Mouse (Mus musculus): ENCODE measurements around the gene Coq6. TPM values are rescaled to one million over a fixed set of nuclear protein-coding genes. Genes with fewer than 3 reads are reported as not detected.
"Not testable (repeated sequence)": the region's sequence is repeated elsewhere in the genome, so short reads cannot be mapped to it uniquely, and the experiment has no call there.

Gene Coq6
- 53.7 and 74.2 TPM in 2 replicates for polyA plus RNA-seq (2016; fragmentation: Nextera tagmentation; extraction: Ambion mirVana)

GRCm38 (mm10) chr12:84361555-84362489, at the start of gene Coq6, which contains the start of gene Fam161b:
Gene Coq6, plus strand, starts transcription at chr12:84361657.
Gene Fam161b, minus strand, starts transcription at chr12:84361833.
- no peaks in the 10 kb centered on the region for H3K27me3 ChIP-seq (ENCODE audit: insufficient read depth, poor library complexity, severe bottlenecking)
- under 1% methylated on average over 51 of the region's 51 CpGs for WGBS
- H3K9me3 ChIP-seq: no peaks in the 10 kb centered on the region
- H3K4me3 ChIP-seq: peak within 1 kb of the TSS; percentile 94
- H3K36me3 ChIP-seq: peaks cover 5% of the 10 kb centered on the region
- H3K4me1 ChIP-seq: peaks cover 28% of the 10 kb centered on the region
- H3K27ac ChIP-seq: peak within 1 kb of the TSS; percentile 89
- DNase-seq (ENCODE audit: low spot score): peak; percentile 98

GRCm38 (mm10) chr12:84316006-84316405, 45.5 kb upstream of the Coq6 start:
- no peak for DNase-seq (ENCODE audit: low spot score)
- WGBS: 37% methylated on average over 7 of the region's 7 CpGs
- peaks cover 16% of the 10 kb centered on the region; the same call in 1 of the 2 replicates for H3K36me3 ChIP-seq
- H3K4me1 ChIP-seq: peaks cover 11% of the 10 kb centered on the region
- H3K9me3 ChIP-seq: no peaks in the 10 kb centered on the region
- H3K27ac ChIP-seq: peak overlapping the region; percentile 98
- H3K4me3 ChIP-seq: peak overlapping the region; percentile 96
- H3K27me3 ChIP-seq (ENCODE audit: insufficient read depth, poor library complexity, severe bottlenecking): no peaks in the 10 kb centered on the region

GRCm38 (mm10) chr12:84316721-84317621, 44.5 kb upstream of the Coq6 start, which contains the start of gene Zfp410:
Gene Zfp410, plus strand, starts transcription at chr12:84316852.
- H3K9me3 ChIP-seq: no peaks in the 10 kb centered on the region
- peak within 1 kb of the TSS; percentile 96 for H3K4me3 ChIP-seq
- DNase-seq (ENCODE audit: low spot score): peak; percentile 95
- peak within 1 kb of the TSS; percentile 98 for H3K27ac ChIP-seq
- no peaks in the 10 kb centered on the region for H3K27me3 ChIP-seq (ENCODE audit: insufficient read depth, poor library complexity, severe bottlenecking)
- WGBS: under 1% methylated on average over 77 of the region's 77 CpGs
- peaks cover 8% of the 10 kb centered on the region; the same call in 1 of the 2 replicates for H3K36me3 ChIP-seq
- H3K4me1 ChIP-seq: peaks cover 11% of the 10 kb centered on the region

GRCm38 (mm10) chr12:84327111-84327512, 34.3 kb upstream of the Coq6 start:
- no peak overlapping the region for H3K4me3 ChIP-seq
- H3K4me1 ChIP-seq: no peaks in the 10 kb centered on the region; the same call in 1 of the 2 replicates
- H3K27me3 ChIP-seq (ENCODE audit: insufficient read depth, poor library complexity, severe bottlenecking): no peaks in the 10 kb centered on the region
- WGBS: 50% methylated on average over 4 of the region's 4 CpGs
- peaks cover 69% of the 10 kb centered on the region for H3K36me3 ChIP-seq
- no peak overlapping the region for H3K27ac ChIP-seq
- no peak for DNase-seq (ENCODE audit: low spot score)
- H3K9me3 ChIP-seq: no peaks in the 10 kb centered on the region

- DNase-seq (ENCODE audit: low spot score): no peak
- Histone ChIP-seq H3K36me3 (peaks cover 98% of the 10 kb centered on the region), H3K27ac (no peak overlapping the region), H3K27me3 (ENCODE audit: insufficient read depth, poor library complexity, severe bottlenecking) (no peaks in the 10 kb centered on the region), H3K4me3 (no peak overlapping the region), H3K9me3 (no peaks in the 10 kb centered on the region), H3K4me1 (no peaks in the 10 kb centered on the region)
- WGBS: 93% methylated on average over 11 of the region's 11 CpGs
These were observed 24.4 kb upstream of the Coq6 start for GRCm38 (mm10) chr12:84336963-84337625.

GRCm38 (mm10) chr12:84347192-84347591, 14.3 kb upstream of the Coq6 start:
- H3K4me3 ChIP-seq: no peak overlapping the region
- DNase-seq (ENCODE audit: low spot score): no peak
- H3K9me3 ChIP-seq: no peaks in the 10 kb centered on the region
- 33% methylated on average over 2 of the region's 2 CpGs for WGBS
- peaks cover 46% of the 10 kb centered on the region for H3K36me3 ChIP-seq
- no peak overlapping the region for H3K27ac ChIP-seq
- no peaks in the 10 kb centered on the region for H3K4me1 ChIP-seq
- no peaks in the 10 kb centered on the region for H3K27me3 ChIP-seq (ENCODE audit: insufficient read depth, poor library complexity, severe bottlenecking)

- H3K4me1 ChIP-seq: peaks cover 19% of the 10 kb centered on the region
- 57% methylated on average over 2 of the region's 2 CpGs for WGBS
- not testable (repeated sequence) for H3K27me3 ChIP-seq (ENCODE audit: insufficient read depth, poor library complexity, severe bottlenecking); H3K27ac ChIP-seq; H3K4me3 ChIP-seq; DNase-seq (ENCODE audit: low spot score); H3K9me3 ChIP-seq
- peaks cover 26% of the 10 kb centered on the region for H3K36me3 ChIP-seq
These were observed 2.8 kb upstream of the Coq6 start for GRCm38 (mm10) chr12:84358699-84359098.

GRCm38 (mm10) chr12:84362872-84363271, 1.4 kb downstream of the Coq6 start:
- Histone ChIP-seq H3K27me3 (ENCODE audit: insufficient read depth, poor library complexity, severe bottlenecking) (no peaks in the 10 kb centered on the region), H3K36me3 (peaks cover 10% of the 10 kb centered on the region), H3K9me3 (no peaks in the 10 kb centered on the region), H3K27ac (peak overlapping the region; percentile 89; the same call in 1 of the 2 replicates), H3K4me1 (peaks cover 28% of the 10 kb centered on the region), H3K4me3 (peak overlapping the region; percentile 94)
- no peak for DNase-seq (ENCODE audit: low spot score)
- WGBS: 48% methylated on average over 2 of the region's 2 CpGs

GRCm38 (mm10) chr12:84364291-84364690, 2.8 kb downstream of the Coq6 start:
- no peak for DNase-seq (ENCODE audit: low spot score)
- H3K4me3 ChIP-seq: peak overlapping the region; percentile 19; the same call in 1 of the 2 replicates
- 70% methylated on average over 9 of the region's 9 CpGs for WGBS
- H3K4me1 ChIP-seq: peaks cover 28% of the 10 kb centered on the region
- H3K27me3 ChIP-seq (ENCODE audit: insufficient read depth, poor library complexity, severe bottlenecking): no peaks in the 10 kb centered on the region
- 0 out of 2 replicates have a peak overlapping the region, but pooled peaks have one; percentile 29 for H3K27ac ChIP-seq
- peaks cover 24% of the 10 kb centered on the region for H3K36me3 ChIP-seq
- H3K9me3 ChIP-seq: no peaks in the 10 kb centered on the region

GRCm38 (mm10) chr12:84365137-84365536, 3.7 kb downstream of the Coq6 start:
- Histone ChIP-seq H3K27ac (no peak overlapping the region), H3K4me1 (peaks cover 28% of the 10 kb centered on the region), H3K36me3 (peaks cover 33% of the 10 kb centered on the region), H3K27me3 (ENCODE audit: insufficient read depth, poor library complexity, severe bottlenecking) (no peaks in the 10 kb centered on the region), H3K4me3 (no peak overlapping the region), H3K9me3 (no peaks in the 10 kb centered on the region)
- WGBS: 90% methylated on average over 6 of the region's 6 CpGs
- no peak for DNase-seq (ENCODE audit: low spot score)

GRCm38 (mm10) chr12:84366971-84367370, 5.5 kb downstream of the Coq6 start:
- Histone ChIP-seq H3K9me3 (no peaks in the 10 kb centered on the region), H3K27me3 (ENCODE audit: insufficient read depth, poor library complexity, severe bottlenecking) (no peaks in the 10 kb centered on the region), H3K27ac (no peak overlapping the region), H3K36me3 (peaks cover 51% of the 10 kb centered on the region), H3K4me1 (peaks cover 18% of the 10 kb centered on the region), H3K4me3 (no peak overlapping the region)
- WGBS: 61% methylated on average over 9 of the region's 9 CpGs
- no peak for DNase-seq (ENCODE audit: low spot score)

GRCm38 (mm10) chr12:84371647-84372046, 10.2 kb downstream of the Coq6 start:
- WGBS: 90% methylated on average over 5 of the region's 5 CpGs
- peaks cover 87% of the 10 kb centered on the region for H3K36me3 ChIP-seq

More at GRCm38 (mm10) chr12:84371647-84372046, 10.2 kb downstream of the Coq6 start:
- DNase-seq (ENCODE audit: low spot score): no peak
- Histone ChIP-seq H3K4me3 (no peak overlapping the region), H3K9me3 (no peaks in the 10 kb centered on the region), H3K27ac (no peak overlapping the region), H3K4me1 (no peaks in the 10 kb centered on the region), H3K27me3 (ENCODE audit: insufficient read depth, poor library complexity, severe bottlenecking) (no peaks in the 10 kb centered on the region)
